Mouse (Mus musculus): Measurements from ENCODE around the gene Pla2g4b.

Pla2g4b gene

DNA sequence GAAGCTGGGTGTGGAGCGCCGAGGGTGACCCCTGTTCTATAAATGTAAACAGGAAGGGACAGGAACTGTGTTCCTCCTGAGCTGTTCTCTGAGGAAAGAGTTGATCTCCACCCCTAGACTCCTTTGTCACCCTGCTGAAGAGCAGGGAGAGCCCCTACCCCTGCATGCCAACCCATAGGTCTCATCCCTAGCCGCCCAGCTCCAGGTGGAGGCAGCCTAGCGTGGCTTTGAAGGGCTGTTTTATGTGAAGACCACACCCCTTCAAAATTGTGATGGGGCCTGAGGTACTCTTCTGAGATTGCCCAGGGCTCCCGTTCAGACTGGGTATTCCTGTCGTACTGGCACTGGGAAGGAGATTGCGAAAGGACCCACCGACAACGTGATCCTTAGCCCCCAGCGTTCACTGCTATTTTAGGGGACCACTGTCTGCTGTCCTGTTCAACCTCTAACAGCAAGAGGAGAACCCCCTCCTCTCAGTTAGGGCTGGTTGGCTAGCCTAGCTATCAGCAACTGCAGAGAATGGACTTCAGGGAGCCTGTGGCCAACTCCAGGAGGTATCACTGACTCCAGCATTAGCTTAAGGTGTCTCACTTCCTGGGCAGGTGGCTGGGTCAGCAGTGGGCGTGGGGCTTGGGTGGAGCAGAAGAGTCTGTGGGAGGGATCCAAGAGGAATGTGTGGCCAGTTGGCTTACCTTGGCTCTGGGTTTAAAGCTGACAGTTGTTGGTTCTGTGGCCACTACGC lies at the start of gene Pla2g4b:
TSS of gene Pla2g4b (plus strand) at position 692 of the 742 bp plus-strand sequence.
- DNase-seq = peak in 1 of 2 experiments; percentile 5

DNA sequence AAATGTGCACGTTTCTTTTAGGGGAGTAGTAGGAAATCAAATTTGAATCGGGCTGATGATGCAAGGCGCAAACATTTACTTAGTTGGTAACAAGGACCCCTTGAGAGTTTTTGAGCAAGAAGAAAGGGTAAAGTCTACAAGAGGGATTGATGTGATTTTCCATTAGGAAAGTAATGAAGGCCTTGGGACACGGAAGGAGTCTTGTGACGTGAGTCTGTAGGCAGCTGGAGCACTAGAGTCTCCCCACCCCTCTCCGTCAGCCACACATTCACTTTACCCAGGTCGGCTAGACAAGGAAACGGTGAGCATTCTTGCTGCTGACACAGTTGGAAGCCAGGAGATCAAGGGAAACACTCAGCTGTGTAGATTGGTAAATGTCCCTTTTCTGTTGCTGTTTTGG lies 47.3 kb upstream of the Pla2g4b start:
- DNase-seq = no peak

DNA sequence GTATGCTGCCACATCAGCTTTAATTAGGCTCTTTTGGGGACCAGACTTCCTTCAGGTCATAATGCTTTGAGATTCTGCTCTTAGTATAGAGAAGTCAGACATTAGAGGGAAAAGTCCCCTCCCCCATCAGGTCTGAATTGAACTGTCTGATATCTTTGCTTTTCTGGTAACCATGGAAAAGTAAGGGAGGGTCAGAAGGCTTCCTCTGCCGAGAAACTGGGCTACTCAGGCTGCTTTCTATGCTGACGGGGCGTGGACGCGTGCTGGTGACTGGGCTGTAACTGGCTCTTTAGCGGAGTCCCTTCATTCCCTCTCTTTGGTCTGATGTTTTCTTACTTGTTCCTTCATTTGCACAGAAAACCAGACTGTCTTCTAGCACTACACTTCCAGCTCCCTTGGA lies 46.8 kb upstream of the Pla2g4b start:
- no peak for DNase-seq

DNA sequence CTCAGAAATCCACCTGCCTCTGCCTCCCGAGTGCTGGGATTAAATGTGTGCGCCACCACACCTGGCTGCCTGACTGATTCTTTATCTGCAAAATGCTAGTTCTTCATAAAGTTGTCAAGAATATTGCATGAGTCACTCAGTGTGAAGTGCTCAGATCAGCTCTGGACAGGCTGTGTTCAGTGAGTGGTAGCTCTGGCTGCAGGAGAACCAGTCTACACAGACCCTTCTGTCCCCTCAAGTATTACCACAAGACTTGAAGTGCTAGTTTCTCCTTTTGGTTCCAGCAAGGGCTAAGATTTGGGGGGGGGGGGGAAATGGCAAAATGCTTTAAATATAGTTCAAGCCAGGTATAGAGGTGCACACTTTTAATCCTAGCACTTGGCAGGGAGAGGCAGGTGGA lies 45.8 kb upstream of the Pla2g4b start:
- DNase-seq = no peak

DNA sequence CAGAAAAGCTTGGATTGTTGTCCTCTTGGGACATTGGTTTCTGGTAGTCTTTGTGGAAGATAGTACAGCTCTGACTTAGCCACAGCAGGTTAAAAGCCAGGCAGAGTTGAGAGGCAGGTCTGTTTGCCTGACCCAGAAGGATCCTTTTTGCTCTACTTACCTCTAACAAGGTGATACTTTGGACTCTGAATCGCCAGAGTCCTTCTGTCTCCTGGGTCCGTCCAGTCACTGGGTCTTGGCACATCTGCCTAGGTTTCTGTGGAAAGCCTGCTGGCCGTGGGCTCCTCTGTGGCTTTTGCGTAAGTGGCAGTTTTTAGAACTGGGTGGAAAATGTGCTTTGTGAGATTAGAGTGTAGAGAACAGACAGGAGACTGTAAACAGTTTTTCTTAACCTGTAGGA lies 44.3 kb upstream of the Pla2g4b start:
- DNase-seq = no peak

DNA sequence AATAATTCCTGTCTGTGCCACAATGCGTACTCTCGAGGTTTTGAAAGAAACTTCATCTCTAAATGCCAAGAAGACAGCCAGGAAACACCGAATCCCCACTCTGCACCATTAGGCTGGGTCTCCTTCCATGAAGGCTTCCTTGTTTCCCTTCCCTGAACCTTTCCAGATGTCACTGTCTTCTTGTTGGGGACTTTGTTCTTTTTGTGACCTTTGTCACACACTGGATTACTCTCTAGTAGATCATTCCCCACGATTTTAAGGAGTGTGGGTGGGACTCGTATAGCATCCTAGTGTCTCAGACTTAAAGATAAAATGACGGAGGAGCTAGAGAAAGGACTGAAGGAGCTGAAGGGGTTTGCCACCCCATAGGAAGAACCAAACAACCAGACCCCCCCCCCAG lies 42.3 kb upstream of the Pla2g4b start:
- DNase-seq = no peak

DNA sequence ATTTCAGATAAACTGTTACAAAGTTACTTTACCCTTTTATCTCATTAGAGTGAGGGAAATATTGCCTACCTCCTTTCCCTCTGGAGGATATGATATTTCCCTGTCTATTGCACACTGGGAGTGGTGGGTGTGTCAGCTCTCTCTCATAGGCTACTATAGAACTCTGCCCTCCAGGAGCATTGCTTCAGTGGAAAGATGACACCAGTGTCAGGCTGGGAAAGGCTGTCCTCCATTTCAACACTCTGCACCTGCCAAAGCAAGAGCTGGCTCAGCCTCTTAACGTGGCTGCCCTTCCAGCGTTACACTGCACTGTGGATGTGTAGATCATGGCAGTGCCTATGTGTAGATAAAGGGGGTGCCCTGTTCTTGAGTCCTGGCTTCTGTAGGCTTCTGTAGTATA lies 40.9 kb upstream of the Pla2g4b start:
- no peak for DNase-seq

DNA sequence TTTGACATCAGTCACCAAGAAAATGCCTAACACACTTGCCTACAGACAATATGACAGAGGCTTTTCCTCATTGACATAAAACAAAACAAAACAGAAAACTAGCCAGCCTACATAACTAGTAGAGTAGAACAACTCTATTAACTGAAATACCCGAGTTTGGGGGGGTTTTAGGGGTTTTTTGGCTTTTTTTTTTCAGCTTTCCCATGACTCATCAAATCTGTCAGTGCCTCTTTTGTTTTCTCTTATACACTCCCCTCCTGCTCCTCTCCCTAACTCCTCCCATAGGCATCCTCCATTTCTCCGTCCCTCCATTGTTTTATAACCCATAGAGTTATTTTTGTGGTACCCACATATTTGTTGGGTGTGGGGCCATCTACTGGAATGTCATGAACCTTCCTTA lies 39.7 kb upstream of the Pla2g4b start:
- no peak for DNase-seq

DNA sequence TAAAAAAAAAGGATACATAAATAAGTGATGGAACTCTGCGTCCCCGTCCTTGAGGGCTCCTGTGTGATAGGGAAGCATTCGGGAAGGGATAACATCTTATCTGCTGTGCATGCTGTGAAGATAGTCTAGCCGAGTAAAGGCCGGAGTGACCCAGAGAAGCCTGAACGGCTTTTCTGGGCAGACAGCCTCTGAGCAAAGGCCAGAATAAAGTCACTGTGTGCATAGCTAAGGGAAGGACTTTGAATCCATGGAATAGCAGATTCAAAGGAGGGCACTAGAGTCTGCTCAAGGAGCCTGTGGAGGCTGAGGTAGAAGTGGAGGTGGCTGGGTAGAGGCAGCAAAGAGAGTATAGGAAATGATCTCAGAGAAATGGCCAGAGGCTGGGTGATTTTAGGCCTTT lies 38.4 kb upstream of the Pla2g4b start:
- no peak for DNase-seq

DNA sequence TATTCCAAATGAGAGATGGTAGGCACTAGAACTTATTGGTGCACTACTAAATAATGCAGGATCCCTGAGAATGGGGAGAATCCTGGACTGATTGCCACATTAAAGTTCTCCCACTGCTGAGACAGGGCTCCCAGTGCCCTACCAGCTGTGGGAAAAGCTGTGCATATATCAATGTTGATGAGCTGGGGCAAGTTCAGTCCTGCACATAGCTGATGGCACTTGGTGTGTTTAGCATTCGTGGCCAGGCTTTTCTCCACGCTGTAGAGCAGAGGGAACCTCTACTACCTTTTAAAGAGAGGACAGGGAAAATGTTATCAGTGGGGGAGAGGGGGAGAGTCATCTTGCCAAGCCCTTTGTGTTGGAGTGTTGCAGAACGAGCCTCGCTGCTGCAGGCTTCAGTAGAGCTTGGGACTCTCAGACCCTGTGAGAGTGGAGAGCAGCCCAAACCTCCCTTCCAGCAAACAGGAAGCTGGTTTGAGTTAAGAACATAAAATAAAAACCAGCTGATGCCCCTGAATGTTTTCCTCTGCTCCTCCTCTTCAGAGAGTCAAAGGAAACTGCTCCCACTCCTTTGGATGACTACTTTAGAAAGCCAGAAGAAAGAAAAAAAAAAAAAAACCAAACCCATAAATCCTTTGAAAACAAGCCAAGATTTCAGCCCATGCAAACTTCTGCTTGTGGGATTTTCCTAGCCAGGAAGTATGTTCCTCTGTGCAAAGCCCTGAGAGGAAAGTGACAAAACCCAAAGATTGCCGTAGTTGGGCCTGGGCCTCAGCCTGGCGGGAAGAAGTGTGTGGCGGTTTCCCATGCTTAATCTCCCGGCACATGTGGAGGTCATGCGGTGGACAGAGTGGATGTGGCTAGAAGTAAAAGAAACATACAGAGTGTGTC lies 37.6 kb upstream of the Pla2g4b start:
- DNase-seq = no peak

DNA sequence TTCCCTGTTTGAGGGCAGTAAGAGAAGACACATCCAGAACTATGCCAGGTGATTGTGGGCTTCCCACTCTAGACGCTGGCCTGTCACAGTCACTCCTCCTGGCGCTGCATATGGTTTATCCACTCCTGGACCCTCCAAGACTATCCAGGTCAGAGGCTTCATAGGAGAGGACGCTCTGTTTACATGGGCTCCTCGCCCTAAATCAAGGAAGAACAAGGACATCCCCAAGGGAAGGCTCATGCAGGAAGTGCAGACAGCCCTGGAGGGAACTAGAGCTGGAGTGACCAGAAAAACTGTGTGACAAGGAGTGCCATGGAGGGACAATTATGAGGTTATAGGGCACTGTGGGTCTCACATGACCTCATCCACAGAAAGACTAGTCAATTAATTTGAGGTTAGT lies 35.9 kb upstream of the Pla2g4b start:
- no peak for DNase-seq

DNA sequence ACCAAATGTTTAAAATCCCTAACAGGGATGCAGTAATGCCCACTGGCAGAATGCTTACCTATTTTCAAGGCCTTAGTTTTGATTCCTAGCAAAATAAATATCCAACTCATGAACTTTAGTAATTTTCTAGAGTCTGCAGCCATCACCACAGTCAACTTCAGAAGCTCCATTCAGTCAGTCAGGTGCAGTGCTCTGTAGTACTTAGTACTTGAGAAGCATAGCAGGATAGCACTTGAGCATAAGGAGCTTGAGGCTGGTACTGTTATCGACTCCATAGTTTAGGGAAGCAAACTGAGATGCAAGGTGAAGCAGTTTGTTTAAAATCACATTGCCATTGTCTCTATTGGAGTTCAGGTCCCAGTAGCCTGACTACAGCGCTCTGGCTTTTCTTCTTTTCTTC lies 33.5 kb upstream of the Pla2g4b start:
- no peak for DNase-seq

DNA sequence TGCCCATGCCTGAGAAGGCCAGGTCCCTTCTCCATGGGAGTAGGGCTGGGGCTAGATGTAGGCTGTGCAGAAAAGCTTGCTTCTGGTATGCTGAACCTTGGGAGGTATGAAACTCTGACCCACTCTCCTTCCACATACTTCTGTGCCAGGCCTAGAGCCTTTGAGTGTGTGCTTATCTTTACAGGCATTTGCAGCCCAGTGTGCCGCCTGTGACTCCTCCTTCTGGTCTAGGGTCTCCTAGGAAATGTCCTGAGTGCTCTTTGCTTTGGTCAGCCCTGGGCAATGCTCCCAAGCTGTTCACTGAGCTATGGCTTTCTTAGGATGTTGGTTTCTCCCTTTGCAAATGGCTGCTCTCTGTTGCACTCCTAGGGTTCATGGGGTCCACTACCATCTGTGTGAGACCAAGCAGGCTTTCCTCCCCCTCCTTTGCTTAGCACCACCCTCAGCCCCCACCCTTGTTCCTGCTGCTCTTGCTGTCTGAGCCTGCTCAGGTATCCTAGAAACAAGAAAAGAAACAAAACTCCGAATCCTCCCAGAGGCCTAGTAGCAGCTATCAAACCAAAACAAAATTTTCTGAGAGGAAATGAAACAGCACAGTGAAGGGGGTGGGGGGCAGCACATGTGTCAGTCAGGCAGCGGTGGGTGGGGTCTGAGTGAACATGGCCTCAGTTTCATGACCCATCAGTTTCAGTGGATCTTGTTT lies 32.2 kb upstream of the Pla2g4b start:
- no peak for DNase-seq

DNA sequence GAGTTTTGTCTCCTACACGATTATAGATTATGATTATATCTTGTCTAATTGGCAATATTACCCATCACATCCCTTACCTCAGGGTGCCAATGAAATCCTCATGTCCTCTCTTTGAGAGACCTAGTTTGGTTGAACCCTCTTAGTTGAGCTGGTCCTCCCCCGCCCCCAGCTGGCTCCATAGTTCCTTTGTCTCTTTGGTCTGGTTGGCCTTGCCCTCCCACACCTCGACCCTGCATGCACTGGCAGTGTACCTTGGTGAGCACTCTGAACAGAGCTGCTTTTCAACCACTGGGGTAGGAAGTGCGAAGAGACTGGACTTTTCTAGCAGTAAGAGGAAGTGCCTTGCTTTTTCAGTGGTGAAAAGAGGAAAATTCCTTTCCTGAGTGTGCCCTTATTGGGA lies 31.3 kb upstream of the Pla2g4b start:
- no peak for DNase-seq

DNA sequence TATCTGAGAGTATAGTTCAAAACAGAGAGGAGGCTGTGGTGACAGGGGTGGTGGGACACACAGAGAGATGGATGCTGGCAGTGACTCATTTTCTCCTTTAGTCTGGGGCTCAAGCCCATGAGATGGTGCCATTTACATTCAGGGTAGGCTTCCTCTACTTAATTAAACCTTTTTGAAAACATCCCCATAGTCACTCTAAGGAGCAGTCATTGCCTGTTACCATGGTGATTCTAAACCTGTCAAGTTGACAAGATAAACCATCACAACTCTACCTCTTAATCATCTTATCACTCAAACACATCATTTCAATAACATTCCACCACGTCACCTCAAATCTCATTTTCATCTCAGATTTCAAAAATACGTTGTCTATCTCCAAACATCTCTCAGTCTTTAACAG lies 29.2 kb upstream of the Pla2g4b start:
- DNase-seq = no peak

DNA sequence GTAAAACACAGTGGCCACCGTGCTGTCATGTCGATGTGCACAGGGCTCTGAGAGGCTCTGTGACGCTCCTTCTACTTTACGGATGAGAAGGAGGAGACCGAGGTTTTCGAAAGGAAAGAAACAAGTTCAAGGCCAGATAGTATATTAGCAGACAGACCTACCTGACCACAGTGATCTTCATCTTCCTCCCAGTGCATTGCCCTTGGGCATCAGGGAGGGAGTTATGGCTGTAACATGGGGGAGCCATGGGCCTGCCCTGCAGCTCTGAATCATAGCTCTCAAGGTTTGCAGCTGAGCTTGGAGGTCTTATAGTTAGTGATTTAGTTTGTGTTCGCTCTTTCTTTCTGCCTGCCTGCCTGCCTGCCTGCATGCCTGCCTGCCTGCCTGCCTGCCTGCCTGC lies 26.5 kb upstream of the Pla2g4b start:
- no peak for DNase-seq

DNA sequence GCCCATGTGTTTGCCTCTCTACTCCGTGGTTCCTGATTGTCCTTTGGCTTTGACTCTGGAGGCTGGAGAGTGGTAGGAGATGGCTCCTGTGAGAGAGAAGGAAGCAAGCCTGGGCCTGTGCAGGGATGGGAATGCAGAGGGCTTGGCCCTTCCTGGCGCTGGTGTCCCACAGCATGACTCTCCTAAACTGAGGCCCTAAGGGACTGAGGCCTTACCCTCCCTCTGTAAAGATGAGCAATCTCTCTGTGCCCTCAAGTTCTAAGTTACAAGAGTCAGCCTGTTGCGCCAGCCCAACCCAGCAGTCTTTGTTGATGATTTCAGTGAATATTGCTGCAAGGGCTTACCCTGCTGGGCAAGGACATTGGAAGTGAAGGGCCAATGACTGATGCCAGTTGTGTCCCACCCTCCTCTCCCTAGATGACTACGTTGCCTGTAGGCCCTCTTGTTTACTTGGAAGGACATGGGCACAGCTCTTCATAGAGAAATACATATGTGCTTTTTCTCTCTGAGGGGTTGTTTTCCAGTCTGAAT lies 25.5 kb upstream of the Pla2g4b start:
- DNase-seq = no peak

DNA sequence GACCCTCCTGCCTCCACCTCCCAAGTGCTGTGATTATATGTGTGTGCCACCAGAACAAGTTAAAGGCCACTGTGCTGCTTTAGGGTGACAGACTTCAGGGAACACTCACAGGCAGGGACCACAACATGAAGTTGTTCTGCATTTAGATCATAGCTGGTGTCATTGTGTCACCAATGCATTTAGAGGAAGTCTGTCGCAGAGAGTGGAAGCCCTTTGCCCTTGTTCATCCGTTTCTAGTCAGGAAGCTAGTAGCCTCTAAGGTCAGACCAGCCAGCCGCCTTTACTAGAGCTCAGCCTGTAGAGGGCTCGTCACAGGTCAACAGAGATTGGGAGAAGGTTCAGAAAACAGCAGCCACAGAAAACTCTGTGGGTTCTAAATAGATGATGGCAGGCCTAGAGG lies 24.5 kb upstream of the Pla2g4b start:
- DNase-seq = no peak

DNA sequence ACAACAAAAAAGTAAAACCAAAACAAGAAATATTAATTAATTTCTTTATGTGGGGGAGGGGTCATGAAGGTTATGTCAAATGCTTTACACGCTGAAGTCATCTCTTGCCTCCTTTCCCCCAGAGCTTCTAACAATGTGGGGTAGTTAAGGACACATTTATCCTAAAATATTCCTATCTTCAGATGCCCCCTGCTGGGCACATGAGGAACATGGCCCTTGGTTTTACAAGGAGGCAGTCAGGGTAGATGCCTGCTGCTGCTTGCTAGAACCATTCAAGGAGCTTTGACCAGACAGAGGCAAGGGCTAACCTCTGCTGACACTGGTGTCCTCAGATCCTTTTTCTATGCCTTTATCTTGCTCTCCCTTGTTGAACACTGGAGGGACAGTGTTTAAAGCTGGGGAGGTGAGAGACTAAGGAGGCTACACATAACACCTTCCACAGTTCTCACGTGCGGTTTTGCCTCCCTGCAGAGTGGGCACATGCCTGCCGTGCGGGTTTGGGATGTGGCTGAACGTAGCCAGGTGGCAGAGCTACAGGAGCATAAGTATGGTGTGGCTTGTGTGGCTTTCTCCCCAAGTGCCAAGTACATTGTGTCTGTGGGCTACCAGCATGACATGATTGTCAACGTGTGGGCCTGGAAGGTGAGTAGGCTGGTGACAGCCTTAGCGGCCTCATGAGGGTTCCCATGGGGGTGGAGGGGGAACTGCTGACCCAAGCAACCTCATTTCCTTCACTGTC lies 21.6 kb upstream of the Pla2g4b start:
- peak; percentile 67 to 71 for DNase-seq

DNA sequence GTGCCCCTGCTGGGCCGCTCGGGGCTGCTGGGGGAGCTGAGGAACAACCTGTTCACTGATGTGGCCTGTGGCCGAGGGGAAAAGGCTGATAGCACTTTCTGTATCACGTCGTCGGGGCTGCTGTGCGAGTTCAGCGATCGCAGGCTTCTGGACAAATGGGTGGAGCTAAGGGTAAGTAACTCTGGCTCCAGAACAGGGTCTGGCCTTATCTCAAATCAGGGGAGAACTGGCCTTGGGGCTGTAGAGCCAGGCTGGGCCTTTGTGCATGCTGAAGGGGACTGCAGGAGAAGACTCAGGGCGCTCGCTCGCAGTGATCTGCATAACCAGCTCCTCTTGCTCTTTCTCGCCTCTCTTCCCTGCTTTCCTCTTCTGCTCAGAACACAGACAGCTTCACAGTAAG lies 20.3 kb upstream of the Pla2g4b start:
- no peak for DNase-seq

DNA sequence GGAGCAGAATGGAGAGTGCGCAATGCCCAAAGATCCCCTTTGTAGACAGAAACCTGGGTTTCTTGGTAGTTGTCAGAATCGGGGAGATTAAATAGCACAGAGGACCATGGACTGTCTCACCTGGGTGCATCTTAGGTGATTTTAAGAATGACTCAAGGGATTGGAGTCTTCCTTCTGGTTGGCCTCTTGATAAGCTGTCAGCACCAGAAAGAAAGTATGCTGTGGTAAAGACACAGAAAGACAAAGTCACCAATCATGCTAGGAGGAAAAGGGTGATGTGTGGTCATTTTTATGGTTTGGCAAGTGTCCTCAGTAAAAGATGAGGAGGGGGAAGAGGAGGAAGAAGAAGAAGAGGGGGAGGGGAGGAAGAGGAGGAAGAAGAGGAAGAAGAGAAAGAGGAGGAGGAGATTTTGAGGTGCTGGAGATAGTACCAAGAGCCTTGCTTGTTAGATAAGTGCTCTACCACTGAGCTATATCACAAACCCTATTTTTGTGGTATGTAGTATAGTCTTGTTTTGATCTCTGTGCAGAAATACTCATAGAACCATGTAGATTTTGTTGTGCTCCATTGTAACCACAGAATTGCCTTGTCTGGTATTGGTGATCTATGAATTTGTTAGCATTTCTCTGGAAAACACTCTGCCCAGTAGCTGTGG lies 19.3 kb upstream of the Pla2g4b start:
- no peak for DNase-seq

DNA sequence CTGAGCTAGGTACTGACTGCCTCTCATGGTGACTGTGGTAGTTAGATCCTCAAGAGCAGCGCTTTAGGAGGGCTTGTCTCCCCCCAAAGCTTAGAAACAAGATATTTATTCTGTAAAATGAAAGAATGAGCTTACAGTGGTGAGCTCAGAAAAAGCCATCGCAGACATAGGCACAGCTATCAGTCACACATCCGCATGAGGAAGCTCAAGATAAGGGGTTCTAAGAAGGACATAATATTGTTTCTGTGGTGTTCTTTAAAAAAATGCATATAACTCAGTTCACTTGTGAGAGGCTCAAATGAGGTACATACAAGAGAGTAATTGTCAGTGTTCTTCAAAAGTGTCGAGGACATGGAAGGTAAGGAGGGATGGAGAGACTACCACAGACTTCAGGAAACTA lies 17.3 kb upstream of the Pla2g4b start:
- DNase-seq = no peak
